Mouse (Mus musculus) urinary bladder, postnatal 25 days (tissue): Measurements from ENCODE around the gene Fbxl8.
"Not testable (repeated sequence)": the region's sequence is repeated elsewhere in the genome, so short reads cannot be mapped to it uniquely, and the experiment has no call there.

Source experiments
- DNase-seq: peaks from one replicate; pipeline ENCODE4 v3.0.0; 2022; ENCODE audit warnings: low spot score

Gene Fbxl8

DNA sequence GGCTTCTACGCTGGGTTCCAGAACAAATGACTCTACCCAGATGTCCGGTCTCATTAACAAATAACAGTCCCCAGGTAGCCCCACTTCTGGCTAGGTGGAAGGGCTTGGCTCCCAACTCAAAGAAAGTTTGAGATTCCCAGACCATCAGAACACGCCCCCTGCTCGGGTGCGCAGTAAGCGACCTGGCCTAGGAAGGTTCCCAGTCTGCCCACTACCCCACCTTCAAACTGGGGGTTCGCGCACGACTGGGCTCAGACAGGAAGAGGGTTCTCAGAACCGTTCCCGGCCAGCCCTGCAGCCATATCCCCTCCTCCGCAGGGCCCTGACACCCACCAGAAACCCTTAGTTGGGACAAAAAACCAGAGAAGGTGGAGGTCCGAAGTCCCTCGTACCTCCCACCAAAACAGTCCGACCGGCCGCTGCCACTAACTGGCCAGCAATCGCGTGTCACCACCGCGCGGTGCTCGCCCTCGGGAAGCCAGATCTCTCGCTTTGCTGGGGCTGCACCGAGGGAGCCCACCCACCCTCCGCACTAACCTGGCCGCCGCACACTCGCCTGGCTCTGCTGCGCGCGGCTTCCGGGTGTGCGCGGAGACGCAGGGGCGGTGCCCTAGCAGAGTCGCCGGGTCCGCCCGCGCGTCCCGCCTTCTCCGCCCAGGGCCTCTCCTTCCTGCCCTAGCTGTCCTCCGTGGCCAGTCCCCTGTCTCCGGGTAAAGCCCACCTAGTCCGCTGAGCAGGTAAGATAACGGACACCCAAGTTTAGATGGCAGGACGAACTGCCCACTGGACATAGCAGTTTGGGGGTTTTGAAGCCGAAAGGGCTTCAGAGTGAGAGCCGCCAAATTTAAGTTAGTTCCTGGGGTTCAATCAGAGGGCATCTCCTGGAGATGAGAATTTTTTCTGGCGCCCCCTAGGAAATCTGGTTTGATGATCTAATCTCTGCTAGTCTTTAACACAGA is at the start of gene Fbxl8, which contains the start of gene Tradd:
Gene Fbxl8 (plus strand): TSS at position 625 of the 959 bp plus-strand sequence.
Gene Tradd (minus strand): TSS at position 586 of the 959 bp plus-strand sequence.
- peak; percentile 74 for DNase-seq

GRCm38 (mm10) chr8:105217926-105218522 is 46.4 kb upstream of the Fbxl8 start:
- no peak for DNase-seq

- DNase-seq, result no peak
These were observed 40.6 kb upstream of the Fbxl8 start for GRCm38 (mm10) chr8:105223850-105224249.

DNA sequence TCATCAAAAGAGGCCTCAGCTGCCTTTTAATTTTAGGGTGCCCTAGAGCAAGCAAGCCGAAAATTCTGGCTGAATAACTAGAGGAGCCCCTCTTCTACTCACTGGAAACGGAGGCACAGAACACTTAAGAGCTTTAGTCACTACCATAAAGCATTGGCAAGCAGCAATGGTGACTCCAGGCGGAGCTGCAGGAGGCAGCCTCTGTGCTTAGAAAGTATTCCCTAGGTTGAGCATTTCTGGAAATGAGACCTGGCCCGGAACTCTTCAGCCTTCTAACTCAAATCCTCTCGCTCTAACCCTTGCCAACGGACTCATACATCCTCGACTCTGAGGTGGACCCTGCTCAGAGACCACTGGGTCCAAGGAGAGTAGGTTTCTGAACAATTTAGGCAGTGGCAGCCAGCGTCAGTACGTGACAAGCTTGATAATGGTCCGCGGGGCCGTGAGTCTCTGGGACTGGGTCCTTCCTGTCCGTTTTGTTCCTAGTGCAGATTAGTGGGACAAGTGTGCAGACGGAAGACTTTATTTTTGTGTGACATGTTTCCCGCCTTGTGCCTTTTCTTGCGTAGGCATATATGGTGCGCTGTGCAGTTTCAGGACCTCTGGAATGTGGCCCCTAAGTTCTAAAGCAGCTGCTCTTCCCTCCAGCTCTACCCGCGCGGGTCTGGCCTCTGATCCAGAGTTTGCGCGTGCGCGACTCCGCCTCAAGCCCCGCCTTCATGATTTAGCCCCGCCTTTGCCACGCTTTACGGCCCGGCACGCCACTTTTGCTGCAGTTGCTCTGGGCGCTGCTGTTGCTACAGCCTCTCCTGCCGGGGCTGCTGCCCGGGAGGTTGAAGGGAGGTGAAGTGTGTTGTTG is 39.8 kb upstream of the Fbxl8 start, which contains the start of gene D230025D16Rik:
Gene D230025D16Rik (plus strand): TSS at position 733 of the 859 bp plus-strand sequence.
- DNase-seq, result peak; percentile 97

- no peak for DNase-seq
These were observed 39.2 kb upstream of the Fbxl8 start for GRCm38 (mm10) chr8:105225272-105225593.

GRCm38 (mm10) chr8:105225917-105226316 is 38.5 kb upstream of the Fbxl8 start:
- no peak for DNase-seq

DNA sequence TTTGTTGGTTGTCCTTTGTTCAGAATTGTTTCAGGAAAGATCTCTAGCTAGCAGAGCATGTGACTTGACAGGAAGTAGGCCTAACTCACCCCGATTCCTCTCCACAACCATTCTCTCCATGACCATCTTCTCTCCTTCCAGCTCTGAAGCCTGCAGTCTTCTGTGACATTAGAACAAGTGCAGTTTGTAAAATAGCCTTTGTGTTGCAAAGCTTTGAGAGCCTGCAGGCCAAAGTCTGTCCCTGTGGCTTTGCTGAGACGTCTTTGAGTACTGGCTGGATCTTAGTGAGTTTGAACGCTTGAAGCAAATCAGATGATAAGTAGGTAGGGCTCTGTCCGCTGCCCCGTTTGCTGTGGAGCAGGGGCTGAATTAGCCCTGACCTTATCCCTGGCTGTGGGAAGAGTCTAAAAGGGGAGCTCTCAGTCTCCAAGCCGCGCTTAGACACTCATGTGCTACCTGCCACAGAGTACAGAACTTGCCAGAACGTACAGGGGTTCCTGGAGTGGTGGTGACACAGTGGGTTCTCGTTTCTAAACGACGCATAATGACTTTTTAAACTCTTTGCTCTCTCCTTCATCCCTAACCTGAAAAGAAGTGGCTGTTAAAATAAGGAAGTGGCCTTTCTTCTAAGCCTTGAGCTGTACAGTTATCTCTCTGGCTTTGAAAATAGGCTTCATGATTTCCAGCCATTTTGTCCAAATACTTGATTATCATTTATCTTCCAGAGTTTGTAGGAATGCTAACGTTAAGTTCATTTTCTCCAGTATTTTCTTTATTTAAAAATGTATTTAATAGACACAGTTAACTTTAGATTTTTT is 32.7 kb upstream of the Fbxl8 start:
- no peak for DNase-seq

GRCm38 (mm10) chr8:105232321-105232693 is 32.1 kb upstream of the Fbxl8 start:
- DNase-seq, result not testable (repeated sequence)

DNA sequence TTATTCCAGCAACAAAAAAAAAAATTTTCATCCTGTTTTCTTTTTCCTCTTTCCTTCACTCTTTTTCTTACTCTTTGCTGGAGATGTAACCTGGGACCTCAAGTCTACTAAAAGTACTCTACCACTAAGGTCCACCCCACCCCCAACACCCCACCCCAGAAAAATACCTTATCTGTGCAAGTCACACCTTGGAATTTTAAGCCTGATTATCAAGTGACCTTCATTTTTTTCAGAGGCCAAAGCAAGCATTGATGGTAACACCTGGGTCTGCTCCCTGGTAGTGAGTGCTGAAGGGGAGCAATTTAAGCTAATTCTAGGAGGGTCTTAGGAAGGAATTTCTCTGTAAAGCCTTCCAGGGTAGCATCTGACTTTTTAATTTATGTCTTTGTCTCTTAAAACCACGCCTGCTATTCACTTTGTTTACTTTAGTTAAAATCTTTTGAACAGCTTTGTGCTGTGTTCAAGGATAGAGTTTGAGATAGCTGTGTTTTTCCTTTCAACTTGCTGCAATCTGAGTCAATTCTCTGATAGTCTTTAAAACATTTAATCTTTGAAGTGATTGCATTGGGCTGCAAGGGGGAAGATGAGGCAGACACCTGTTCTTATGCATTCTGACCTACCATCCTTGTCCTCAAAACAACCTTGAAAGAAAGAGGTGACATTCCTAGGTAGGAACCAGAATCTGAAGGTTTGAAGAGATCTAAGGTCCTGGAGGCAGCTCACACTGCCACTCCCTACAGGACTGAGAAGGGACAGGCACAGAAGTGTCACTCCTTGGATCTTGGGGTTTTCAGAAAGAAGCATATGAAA is 31.1 kb upstream of the Fbxl8 start:
- DNase-seq, result no peak

DNA sequence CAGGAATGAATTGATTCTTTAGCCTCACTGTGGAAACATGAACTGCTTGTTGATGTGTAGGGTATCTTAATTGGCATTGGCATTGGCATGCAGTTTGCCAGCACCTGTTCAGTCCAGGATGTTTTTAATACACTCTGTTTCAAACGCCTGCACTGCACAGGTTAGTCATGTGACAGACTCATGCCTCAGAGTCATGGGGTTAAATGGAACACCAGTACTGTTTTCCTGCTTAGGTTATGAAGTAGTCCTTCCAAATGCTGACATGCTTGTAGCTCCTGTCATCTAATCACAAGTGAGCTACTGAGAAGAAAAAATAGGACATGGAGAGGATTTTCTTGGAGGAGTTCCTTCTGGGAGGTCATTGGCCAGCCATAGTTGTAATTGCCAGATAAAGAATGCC is 29.2 kb upstream of the Fbxl8 start:
- no peak for DNase-seq

- no peak for DNase-seq
These were observed 26.9 kb upstream of the Fbxl8 start for GRCm38 (mm10) chr8:105237442-105238142.

GRCm38 (mm10) chr8:105241016-105241415 is 23.4 kb upstream of the Fbxl8 start:
- DNase-seq, result no peak

DNA sequence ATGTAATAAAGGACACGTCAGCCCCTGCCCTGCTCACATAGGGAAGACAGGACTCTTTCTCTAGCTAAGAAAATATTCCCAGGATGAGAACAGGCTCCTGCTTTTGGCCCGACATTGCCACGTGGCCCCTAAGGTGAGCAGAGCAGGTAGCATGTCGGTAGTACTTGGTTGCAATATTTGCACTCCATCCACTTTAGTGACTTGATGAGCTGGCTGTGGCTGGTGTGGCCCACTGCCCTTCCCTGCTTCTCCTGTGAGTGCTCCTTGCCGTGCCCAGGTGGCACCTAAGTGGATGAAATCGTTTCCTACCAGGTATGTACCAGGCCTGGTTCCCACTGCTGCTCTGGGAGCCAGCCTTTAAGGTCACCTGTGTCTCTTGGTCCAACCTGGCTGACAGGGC is 12.5 kb upstream of the Fbxl8 start:
- no peak for DNase-seq

GRCm38 (mm10) chr8:105252680-105253537 is 11.5 kb upstream of the Fbxl8 start:
- no peak for DNase-seq

GRCm38 (mm10) chr8:105253766-105254151 is 10.7 kb upstream of the Fbxl8 start:
- no peak for DNase-seq

DNA sequence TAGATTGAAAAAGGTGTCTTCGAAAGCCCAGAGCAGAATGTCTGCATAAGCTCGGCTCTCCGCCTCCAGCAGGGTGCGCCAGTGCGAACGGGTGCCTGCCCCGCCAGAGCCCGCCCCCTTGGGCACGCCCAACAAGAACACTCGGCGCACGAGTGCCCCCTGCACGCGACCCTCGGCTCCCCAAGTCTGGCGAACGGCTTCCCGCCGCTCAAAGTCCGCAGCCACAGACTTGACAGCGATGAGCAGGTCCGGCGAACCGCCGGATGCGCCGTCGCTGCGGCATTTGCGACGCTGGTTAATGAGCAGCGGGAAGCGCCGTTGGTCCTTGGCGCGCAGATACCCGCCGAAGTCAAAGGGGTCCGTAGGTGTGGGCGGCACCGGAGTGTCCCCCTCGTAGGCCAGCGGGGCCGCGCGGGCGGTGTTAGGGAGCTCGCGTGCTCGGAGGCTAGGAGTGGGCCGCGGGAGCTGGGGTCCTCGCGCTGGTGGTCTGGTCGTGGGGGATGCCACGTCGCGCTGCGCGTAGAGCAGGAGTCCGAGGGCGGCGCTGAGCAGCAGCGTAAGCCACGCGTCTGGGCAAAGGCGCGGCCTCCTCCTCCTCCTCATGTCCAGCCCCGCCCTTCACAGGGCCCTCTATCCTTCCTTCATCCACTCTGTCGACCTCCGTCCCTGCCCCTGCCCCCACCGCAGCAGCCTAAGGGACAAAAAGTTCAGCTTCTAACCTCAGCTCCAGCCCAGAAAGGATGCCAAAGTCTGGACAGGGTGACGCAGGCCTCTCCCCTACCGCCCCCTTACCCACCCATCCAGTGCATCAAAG is 10.1 kb upstream of the Fbxl8 start:
- peak; percentile 92 for DNase-seq

DNA sequence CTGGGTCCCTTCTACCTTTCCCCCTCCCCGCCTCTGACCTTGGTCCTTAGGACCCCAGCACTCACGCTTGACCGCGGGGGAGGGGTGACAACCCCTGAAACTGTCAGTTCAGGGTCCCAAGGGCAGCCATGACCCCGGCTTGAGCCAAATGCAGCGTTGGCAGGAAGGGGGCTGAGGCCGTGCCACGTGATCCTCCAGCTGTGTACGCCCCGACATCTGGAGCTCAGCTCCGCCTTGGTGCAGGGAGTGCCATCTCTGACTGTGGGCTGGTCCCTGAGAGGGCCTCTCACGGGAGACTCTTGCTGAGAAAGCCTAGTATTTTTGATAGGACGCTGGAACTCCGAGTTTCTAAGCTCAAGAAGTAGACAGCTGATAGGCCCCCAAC is 9.5 kb upstream of the Fbxl8 start, which contains the start of gene B3gnt9:
Gene B3gnt9 (minus strand): TSS at position 188 of the 385 bp plus-strand sequence.
- peak; percentile 56 for DNase-seq
